Mouse (Mus musculus) ES-CJ7 (cell line): ENCODE measurements at regions not wholly inside any gene's neighbourhood (a gene's known extent, or its start where the extent isn't known, plus 50 kb on each side); places are given as distances from the start of the nearest gene placed in this dataset.

Experiments used
- DNase-seq: peaks from one replicate; pipeline ENCODE4 v3.0.0; 2011; ENCODE audit warnings: low read depth, low spot score

DNA sequence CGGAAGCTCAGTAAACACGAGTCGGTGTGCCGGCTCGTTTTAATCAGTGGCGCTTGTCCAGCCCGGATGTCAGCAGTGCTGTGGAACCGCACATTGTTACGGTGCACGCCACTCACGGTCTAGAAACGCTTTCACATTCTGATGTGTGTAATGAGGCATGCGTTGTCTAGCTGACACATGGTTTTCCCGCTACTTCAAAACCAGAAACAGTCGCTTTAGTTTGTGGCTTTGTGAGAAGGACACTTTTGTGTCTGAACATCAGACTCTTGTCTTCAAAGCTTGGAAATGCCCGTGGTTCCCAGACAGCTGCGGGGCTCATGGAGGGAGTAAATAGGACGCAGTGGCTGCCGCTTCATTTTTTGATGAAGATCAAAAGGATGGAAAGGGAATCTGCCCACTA, 77.0 kb upstream of the Lgr5 start:
- no peak for DNase-seq

DNA sequence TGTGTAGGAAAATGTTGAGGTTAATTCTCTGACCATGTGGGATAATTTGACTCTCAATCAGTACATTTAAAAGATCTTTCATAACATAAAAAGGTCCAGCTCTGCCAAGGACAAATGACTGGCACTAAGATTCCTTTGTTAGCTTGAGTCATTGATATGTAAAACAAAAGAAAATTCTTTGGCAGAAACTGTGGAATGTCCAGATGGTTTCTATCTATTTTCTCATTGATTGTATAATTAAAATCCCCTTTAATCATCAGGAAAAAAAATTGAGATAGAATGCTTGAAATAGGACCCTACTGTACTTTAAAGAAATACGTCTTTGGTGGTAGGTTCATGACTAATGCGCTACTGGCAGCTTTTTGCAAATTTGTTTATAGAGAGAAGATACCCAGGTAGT, 89.1 kb upstream of the Lgr5 start:
- no peak for DNase-seq

- DNase-seq, result no peak
Observed at GRCm38 (mm10) chr10:115681115-115681514, 93.5 kb upstream of the Lgr5 start.

DNA sequence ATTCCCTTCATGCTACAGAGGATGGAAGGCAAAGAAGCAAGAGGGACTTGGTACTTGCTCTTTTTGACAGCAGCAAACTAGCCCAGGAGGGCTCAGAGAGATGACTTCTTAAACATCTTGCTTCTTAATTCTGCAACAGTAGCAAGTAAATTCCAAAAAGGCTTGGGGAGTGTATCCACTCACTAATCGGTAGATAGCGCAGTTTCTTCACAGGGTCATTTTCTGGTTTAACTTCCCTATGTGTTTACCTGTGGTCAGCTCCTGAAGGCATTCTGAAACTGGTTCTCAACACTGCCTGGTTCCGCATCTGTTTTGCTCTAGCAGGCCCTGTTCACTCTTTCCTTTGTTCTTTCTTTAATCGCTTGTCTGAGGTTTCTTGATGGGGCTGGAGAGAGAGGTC, 104.4 kb upstream of the Lgr5 start:
- DNase-seq, result no peak

GRCm38 (mm10) chr10:115693986-115694833, 106.6 kb upstream of the Lgr5 start:
- DNase-seq, result no peak

DNA sequence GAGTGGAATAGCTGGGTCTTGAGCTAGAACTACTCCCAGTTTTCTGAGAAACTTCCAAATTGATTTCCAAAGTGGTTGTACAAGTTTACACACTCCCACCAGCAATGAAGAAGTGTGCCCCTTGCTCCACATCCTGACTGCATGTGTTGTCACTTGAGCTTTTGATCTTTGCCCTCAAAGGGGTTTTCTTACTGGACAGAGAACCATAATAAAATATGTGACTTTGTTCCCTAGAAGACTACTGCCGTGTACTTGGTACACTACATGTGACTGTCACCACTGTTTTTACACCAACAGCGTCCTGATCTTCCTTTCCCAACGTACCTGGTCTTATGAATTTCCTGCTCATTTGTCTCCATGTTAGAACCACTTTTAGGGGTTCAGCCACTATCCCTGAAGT, 114.3 kb upstream of the Tspan8 start:
- DNase-seq, result no peak

DNA sequence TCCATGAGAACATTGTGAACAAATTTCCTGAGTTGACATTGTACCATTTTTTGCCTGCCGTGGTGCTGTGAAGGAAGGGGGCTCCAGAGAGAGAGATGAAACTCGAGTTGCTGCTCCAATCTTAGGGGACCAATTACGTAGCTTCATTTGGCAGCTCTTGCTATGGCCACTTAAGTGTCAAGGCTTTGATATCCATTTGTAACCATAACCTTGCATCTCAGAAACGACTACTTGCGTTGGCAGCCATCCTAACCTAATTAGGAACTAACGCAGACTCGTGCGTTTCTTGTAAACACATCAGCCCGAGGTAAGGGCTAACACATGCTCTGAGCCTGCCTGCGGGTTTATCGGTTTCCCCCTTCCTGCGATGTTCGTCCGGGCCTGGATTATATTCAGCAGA, 108.0 kb upstream of the Tspan8 start:
- no peak for DNase-seq

- DNase-seq, result peak; percentile 3
Observed at GRCm38 (mm10) chr10:115713896-115714295, 102.7 kb upstream of the Tspan8 start.

DNA sequence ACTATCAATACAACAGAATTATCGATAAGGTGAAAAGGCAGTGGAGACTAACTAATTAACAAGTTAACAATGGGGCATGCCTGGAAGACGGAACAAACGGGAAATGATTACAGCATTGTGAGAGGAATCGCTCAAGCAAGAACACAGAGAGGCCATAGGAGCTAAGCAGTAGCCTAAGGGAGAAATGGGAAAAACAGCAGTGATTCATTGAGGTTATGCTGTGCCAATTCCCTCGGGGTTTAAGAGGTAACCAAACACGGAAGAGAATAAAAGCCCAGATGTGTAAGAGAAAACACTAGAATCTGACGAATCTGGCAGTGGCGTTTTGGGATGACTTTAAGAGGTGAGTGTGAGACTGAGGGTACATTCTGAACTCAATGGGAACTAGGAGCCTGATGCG, 100.5 kb upstream of the Tspan8 start:
- no peak for DNase-seq

GRCm38 (mm10) chr10:115717064-115717463, 99.6 kb upstream of the Tspan8 start:
- DNase-seq, result no peak

DNA sequence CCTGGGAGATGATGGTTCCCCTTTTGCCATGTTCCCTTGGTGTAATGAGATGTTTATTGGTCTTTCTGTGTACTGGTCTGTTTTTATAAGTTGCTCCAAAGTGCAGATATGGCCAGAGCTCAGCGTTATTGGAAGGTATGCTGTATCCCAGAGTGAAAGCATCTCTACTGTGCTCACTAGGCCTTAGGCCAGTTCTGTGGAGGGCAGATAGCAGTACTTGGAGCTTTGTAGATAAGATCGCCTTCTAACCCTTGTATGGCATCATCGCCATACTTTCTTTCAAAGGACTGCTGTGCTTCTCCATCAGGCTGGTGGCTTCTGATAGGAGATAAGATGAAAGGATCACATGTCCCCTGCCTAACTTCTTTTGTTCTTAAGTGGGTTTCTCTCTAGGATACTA, 94.0 kb upstream of the Tspan8 start:
- no peak for DNase-seq

DNA sequence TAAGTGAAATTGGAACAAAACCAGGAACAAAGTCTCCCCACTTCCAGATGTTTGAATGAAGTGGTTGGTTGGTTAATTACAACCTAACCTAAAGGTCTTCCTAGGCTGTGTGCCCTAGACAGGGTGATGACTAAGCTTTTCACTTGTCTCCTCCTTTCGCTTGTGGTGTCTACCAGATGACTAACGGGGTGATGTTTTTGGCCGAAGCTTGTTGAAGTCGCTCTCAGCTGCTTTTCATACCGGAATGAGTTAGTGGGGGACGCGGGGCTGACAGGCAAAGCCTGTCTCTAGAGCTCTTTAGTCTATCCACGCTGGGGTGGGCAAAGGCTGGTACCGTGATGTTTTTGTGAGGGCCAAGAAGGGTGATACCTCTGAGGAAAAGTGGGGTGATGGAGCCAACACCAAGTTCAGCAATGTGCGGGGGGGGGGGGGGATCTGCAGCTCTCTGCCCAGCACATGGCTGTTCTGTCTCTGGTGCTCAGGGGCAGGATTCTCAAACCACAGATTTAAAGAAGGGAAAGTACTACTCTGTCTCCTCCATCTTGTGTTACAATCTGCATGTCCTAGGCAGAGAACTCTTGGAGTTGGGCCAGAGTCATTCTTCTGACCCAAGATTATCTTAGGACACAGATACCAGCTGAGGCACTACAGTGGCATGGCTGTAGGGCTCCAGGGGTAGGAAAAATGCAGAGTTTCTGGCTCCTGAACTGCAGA, 73.8 kb upstream of the Tspan8 start:
- no peak for DNase-seq

- no peak for DNase-seq
Observed at GRCm38 (mm10) chr10:115749844-115750243, 66.8 kb upstream of the Tspan8 start.

GRCm38 (mm10) chr10:115750250-115750649, 66.4 kb upstream of the Tspan8 start:
- no peak for DNase-seq

- no peak for DNase-seq
Observed at GRCm38 (mm10) chr10:115758667-115759066, 58.0 kb upstream of the Tspan8 start.
